26 mouse cellular contexts compared by ENCODE assay signal in genomic region chr1:189041261-189041660, GRCm38 (mm10). TPM values are rescaled to one million over a fixed set of nuclear protein-coding genes. Genes with fewer than 3 reads are reported as not detected.
DNase-seq lines count a peak whose midpoint lies in the region; ATAC-seq and TF ChIP-seq lines count a peak whose summit lies in the region.
"Had no signal": no experiment of that assay in that cellular context is flagged by ENCODE, and none has a peak within 500 bp of the region (broad histone marks: within the 10 kb centered on the region; RNA-seq: fewer than 3 reads in every experiment).

No protein-coding gene starts in this region.

- H3K9ac ChIP-seq in heart, postnatal 0 days (replicated peaks; ENCODE audit: low read depth, low read length) = no peak overlapping the region
- H3K9ac ChIP-seq: forebrain, embryonic 12.5 days; heart, embryonic 13.5 days; hindbrain, embryonic 13.5 days; midbrain, embryonic 15.5 days had no signal

- no peaks in the 10 kb centered on the region for H3K4me1 ChIP-seq in kidney, adult 2 months (ENCODE audit: control insufficient read depth, insufficient read depth, low read length)
- no peaks in the 10 kb centered on the region; the same call in 1 of the 2 replicates for H3K4me1 ChIP-seq in heart, postnatal 0 days (ENCODE audit: control insufficient read depth, insufficient read depth)
- H3K4me1 ChIP-seq: embryonic facial prominence, embryonic 10.5 days; forebrain, embryonic 12.5 days; heart, embryonic 13.5 days; hindbrain, embryonic 13.5 days; midbrain, embryonic 15.5 days had no signal

- H3K9me3 ChIP-seq in heart, postnatal 0 days (replicated peaks; ENCODE audit: control insufficient read depth, low read length) = no peaks in the 10 kb centered on the region
- H3K9me3 ChIP-seq: embryonic facial prominence, embryonic 10.5 days; forebrain, embryonic 12.5 days; hindbrain, embryonic 13.5 days; midbrain, embryonic 15.5 days had no signal

- H3K36me3 ChIP-seq in kidney, adult 2 months (ENCODE audit: control insufficient read depth, insufficient read depth, low read length) = no peaks in the 10 kb centered on the region
- no peaks in the 10 kb centered on the region for H3K36me3 ChIP-seq in heart, postnatal 0 days (replicated peaks; ENCODE audit: control insufficient read depth, insufficient read depth, low read length)
- H3K36me3 ChIP-seq in splenic B cell, adult 2 months (ENCODE audit: control insufficient read depth, insufficient read depth, low read length, poor library complexity, severe bottlenecking) = no peaks in the 10 kb centered on the region
- H3K36me3 ChIP-seq: embryonic facial prominence, embryonic 10.5 days; forebrain, embryonic 12.5 days; heart, embryonic 13.5 days; hindbrain, embryonic 13.5 days; midbrain, embryonic 15.5 days had no signal

- WGBS in kidney, adult 2 months = 65% methylated on average over 12 of the region's 12 CpGs
- 58% methylated on average over 12 of the region's 12 CpGs for WGBS in heart, postnatal 0 days

- no peak for TF ChIP-seq EP300 in heart, postnatal 0 days (IDR thresholded peaks at IDR 0.05; ENCODE audit: low read depth)

- no peak overlapping the region for H3K4me3 ChIP-seq in kidney, adult 2 months (ENCODE audit: insufficient read depth, low read depth, low read length)
- H3K4me3 ChIP-seq in heart, postnatal 0 days (ENCODE audit: low read depth, low read length) = no peak overlapping the region
- H3K4me3 ChIP-seq: embryonic facial prominence, embryonic 10.5 days; forebrain, embryonic 12.5 days; gastrocnemius, adult 2 months; heart, embryonic 13.5 days; hindbrain, embryonic 13.5 days; layer of hippocampus, adult 2 months; left cerebral cortex, adult 2 months; midbrain, embryonic 15.5 days; myocyte had no signal

- H3K27me3 ChIP-seq in kidney, adult 2 months (replicated peaks; ENCODE audit: control insufficient read depth, insufficient read depth, low read length) = no peaks in the 10 kb centered on the region; the same call in 1 of the 2 replicates
- no peaks in the 10 kb centered on the region for H3K27me3 ChIP-seq in heart, postnatal 0 days (ENCODE audit: control insufficient read depth, insufficient read depth, low read length)
- H3K27me3 ChIP-seq in splenic B cell, adult 2 months (ENCODE audit: control insufficient read depth, insufficient read depth, low read length, poor library complexity, severe bottlenecking) = no peaks in the 10 kb centered on the region; the same call in 1 of the 2 replicates
- H3K27me3 ChIP-seq: CH12.LX; forebrain, embryonic 12.5 days; heart, embryonic 13.5 days; hindbrain, embryonic 13.5 days; midbrain, embryonic 15.5 days had no signal

- TF ChIP-seq CTCF in kidney, adult 2 months (conservative IDR thresholded peaks at IDR 0.05; ENCODE audit: insufficient read depth, insufficient read length, low read depth, low read length) = no peak
- no peak for TF ChIP-seq CTCF in heart, postnatal 0 days (IDR thresholded peaks at IDR 0.05; ENCODE audit: low read depth)

- TF ChIP-seq POLR2A in kidney, adult 2 months (IDR thresholded peaks at IDR 0.05; ENCODE audit: low read depth, low read length) = no peak

- ATAC-seq in heart, postnatal 0 days (ENCODE audit: insufficient read depth, low read depth) = peak; percentile 63
- ATAC-seq: inflammation-experienced regulatory T-cells, adult 6 months; midbrain, embryonic 15.5 days had no signal

- DNase-seq in kidney, adult 2 months = peak; percentile 5
- no peak for DNase-seq in kidney, adult 11 months
- DNase-seq in lung, postnatal 10 days = peak; percentile 14
- DNase-seq in lung, postnatal 36 days = no peak
- no peak for DNase-seq in heart, postnatal 0 days (ENCODE audit: low spot score)
- DNase-seq in splenic B cell, adult 2 months (ENCODE audit: low read depth, low spot score) = peak; percentile 22
- DNase-seq in adrenal gland, postnatal 4 days (ENCODE audit: low spot score in 2 of 2) = no peak
- DNase-seq in cerebellum, postnatal 14 days = no peak
- DNase-seq: adrenal gland, postnatal 25 days; cerebellum, adult 11-12 months; cerebellum, postnatal 36 days; gastrocnemius, adult 2 months; left cerebral cortex, postnatal 4 days; liver; thymus, adult 2 months had no signal

- H3K27ac ChIP-seq in kidney, adult 2 months (ENCODE audit: insufficient read depth, low read depth, low read length) = no peak overlapping the region
- no peak overlapping the region for H3K27ac ChIP-seq in heart, postnatal 0 days (ENCODE audit: low read depth)
- H3K27ac ChIP-seq: embryonic facial prominence, embryonic 10.5 days; forebrain, embryonic 12.5 days; gastrocnemius, adult 2 months; heart, embryonic 13.5 days; hindbrain, embryonic 13.5 days; kidney, postnatal 0 days; layer of hippocampus, adult 2 months; left cerebral cortex, adult 2 months; midbrain, embryonic 15.5 days had no signal

- H3K4me2 ChIP-seq in heart, postnatal 0 days (ENCODE audit: low read depth, low read length) = no peak overlapping the region
- H3K4me2 ChIP-seq: forebrain, embryonic 12.5 days; heart, embryonic 13.5 days; hindbrain, embryonic 13.5 days; midbrain, embryonic 15.5 days had no signal

RNA-seq across cellular contexts. Expression of gene Kctd3, which starts 33.6 kb away (rescaled TPM):
- 19.8 and 26.9 TPM in 2 replicates for polyA plus RNA-seq in kidney, adult 2 months (2012; rRNA removed)
- 24.2 and 35.7 TPM in 2 replicates for total RNA-seq in heart, postnatal 0 days (2014; rRNA removed; ENCODE audit: low replicate concordance)
- 15.5 and 16.7 TPM in 2 replicates for polyA plus RNA-seq in heart, postnatal 0 days (2015; fragmentation: Nextera tagmentation; extraction: Ambion mirVana)
- total RNA-seq in adrenal gland, postnatal 4 days (2021) = 10 to 100 TPM; 43.7 to 48.6 TPM

Comparison
In these comparisons a context has a peak if more than half of its experiments do, and no peak if none do; other contexts are left out.
1. DNase-seq: peak in kidney, adult 2 months (single experiment), lung, postnatal 10 days (single experiment) and splenic B cell, adult 2 months (single experiment); none in kidney, adult 11 months (single experiment), lung, postnatal 36 days (single experiment), heart, postnatal 0 days (single experiment), adrenal gland, postnatal 4 days (0 of 2) and cerebellum, postnatal 14 days (0 of 2).